Mouse (Mus musculus) fibroblast of lung, adult 2 months (primary cell): Measurements from ENCODE around the gene Ankib1.

Experiments used
- DNase-seq: peaks from one replicate; pipeline ENCODE4 v3.0.0-alpha.2; 2011; ENCODE audit warnings: low read depth

Ankib1 gene

GRCm38 (mm10) chr5:3646991-3647707 is 155.6 kb downstream of the Ankib1 start:
- DNase-seq: peak; percentile 33

GRCm38 (mm10) chr5:3646539-3646938 is 156.2 kb downstream of the Ankib1 start:
- no peak for DNase-seq

- DNase-seq: no peak
Measured at GRCm38 (mm10) chr5:3645326-3645725, 157.4 kb downstream of the Ankib1 start.

GRCm38 (mm10) chr5:3644621-3645020 is 158.1 kb downstream of the Ankib1 start:
- DNase-seq: no peak
